Mouse (Mus musculus) midbrain, embryonic 12.5 days (tissue): Measurements from ENCODE around the gene Notch2. TPM values are rescaled to one million over a fixed set of nuclear protein-coding genes. Genes with fewer than 3 reads are reported as not detected.

Experiments
- ATAC-seq: fragments of 200-750 bp; cut with Nextera tagmentation; 2 replicates; pipeline ENCODE4 v1.8.0; 2017; ENCODE audit warnings: low read depth, moderate TSS enrichment, moderate library complexity; ENCODE audit not compliant: low FRiP score
- H3K27ac ChIP-seq: fragments of 300-500 bp; sonication (generic); replicated peaks from 2 replicates; pipeline ENCODE4 v1.5.1; 2016; ENCODE audit warnings: mild to moderate bottlenecking
- H3K27me3 ChIP-seq: fragments of 300-500 bp; sonication (generic); 2 replicates; pipeline ENCODE4 v1.6.1; 2016; ENCODE audit warnings: mild to moderate bottlenecking
- H3K36me3 ChIP-seq: fragments of 300-500 bp; sonication (generic); 2 replicates; pipeline ENCODE4 v1.6.1; 2016
- H3K4me1 ChIP-seq: fragments of 300-500 bp; sonication (generic); 2 replicates; pipeline ENCODE4 v1.6.1; 2016
- H3K4me2 ChIP-seq: fragments of 300-500 bp; sonication (generic); replicated peaks from 2 replicates; pipeline ENCODE4 v1.6.1; 2016; ENCODE audit warnings: mild to moderate bottlenecking, moderate library complexity
- H3K4me3 ChIP-seq: fragments of 300-500 bp; sonication (generic); 2 replicates; pipeline ENCODE4 v1.5.1; 2016; ENCODE audit warnings: mild to moderate bottlenecking
- H3K9ac ChIP-seq: fragments of 300-500 bp; sonication (generic); replicated peaks from 2 replicates; pipeline ENCODE4 v1.6.1; 2016; ENCODE audit warnings: mild to moderate bottlenecking, moderate library complexity
- H3K9me3 ChIP-seq: fragments of 300-500 bp; sonication (generic); 2 replicates; pipeline ENCODE4 v1.6.1; 2016; ENCODE audit warnings: mild to moderate bottlenecking
- WGBS: fragments of 180-500 bp; shearing (Covaris S2); methylation state at CpG from one replicate; pipeline ENCODE4 v1.1.7; 2016; 5-methylcytosine and 5-hydroxymethylcytosine counted together
- polyA plus RNA-seq: library from polyadenylated mRNA; unstranded; fragments of >200 nt; fragmentation: Nextera tagmentation; extraction: Ambion mirVana; gene quantifications from 2 replicates; pipeline ENCODE4 v1.2.1, GENCODE M21; 2016

Notch2 gene
- polyA plus RNA-seq, 1 experiment from 2014 or later, result 20.7 TPM

DNA sequence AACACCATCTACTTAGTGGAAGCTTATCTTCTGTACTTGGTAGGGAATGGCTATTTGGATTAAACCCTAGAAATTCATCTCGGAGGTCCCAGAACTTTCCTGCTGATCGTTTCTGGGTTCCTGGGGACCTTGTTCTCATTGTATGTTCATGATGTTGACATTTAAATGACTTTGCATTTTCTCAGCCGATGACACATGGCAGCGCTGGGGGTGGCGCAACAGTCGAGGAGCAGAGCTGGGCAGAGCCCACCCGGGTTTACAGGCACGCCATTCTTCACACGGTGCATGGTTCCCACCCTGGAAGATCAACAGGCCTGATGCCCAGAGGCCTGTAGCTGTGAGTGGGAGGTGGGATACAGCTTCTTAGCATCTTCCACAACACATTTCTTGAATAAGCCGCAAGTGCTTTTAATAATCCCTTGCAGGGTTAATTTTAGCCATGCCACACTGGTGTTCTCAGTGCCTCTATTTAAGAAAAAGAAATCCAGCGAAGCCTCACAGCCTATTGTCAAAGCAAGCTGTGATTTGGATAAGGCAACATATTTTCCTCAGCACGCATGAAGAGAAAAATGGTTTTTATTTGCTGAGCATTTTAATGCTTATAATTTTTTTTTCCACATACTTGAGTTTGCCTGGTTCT lies 54.6 kb downstream of the Notch2 start:
- Histone ChIP-seq H3K36me3 (peaks cover 19% of the 10 kb centered on the region), H3K4me3 (no peak overlapping the region), H3K4me1 (peaks cover 25% of the 10 kb centered on the region), H3K9me3 (no peaks in the 10 kb centered on the region), H3K4me2 (no peak overlapping the region), H3K27ac (no peak overlapping the region), H3K9ac (no peak overlapping the region), H3K27me3 (no peaks in the 10 kb centered on the region)
- 85% methylated on average over 12 of the region's 12 CpGs for WGBS
- no peak for ATAC-seq

DNA sequence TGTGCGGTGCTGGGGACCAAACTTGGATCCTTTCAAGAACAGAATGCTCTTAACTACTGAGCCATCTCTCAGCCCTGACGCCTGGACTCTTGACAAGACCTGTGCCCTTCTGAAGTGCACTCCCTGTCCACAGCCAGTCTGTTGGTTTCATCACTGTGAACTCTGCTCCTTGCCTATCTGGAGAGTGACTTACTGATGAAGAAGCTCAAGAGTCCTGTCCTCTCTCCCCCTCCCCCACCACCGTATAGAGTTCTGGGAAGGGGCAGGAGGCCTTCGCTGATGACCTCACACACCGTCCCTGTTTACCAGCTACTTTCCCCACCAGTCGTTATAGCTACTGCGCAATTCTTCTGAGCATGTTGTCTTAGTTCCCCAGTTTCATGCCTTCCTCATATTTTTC lies 55.8 kb downstream of the Notch2 start:
- no peak overlapping the region for H3K9ac ChIP-seq
- no peak overlapping the region for H3K27ac ChIP-seq
- H3K4me1 ChIP-seq, result peaks cover 13% of the 10 kb centered on the region; the same call in 1 of the 2 replicates
- H3K4me3 ChIP-seq, result no peak overlapping the region
- no peaks in the 10 kb centered on the region for H3K27me3 ChIP-seq
- no peaks in the 10 kb centered on the region for H3K9me3 ChIP-seq
- ATAC-seq, result no peak
- WGBS, result 93% methylated on average over 7 of the region's 7 CpGs
- H3K4me2 ChIP-seq, result no peak overlapping the region
- peaks cover 31% of the 10 kb centered on the region for H3K36me3 ChIP-seq

DNA sequence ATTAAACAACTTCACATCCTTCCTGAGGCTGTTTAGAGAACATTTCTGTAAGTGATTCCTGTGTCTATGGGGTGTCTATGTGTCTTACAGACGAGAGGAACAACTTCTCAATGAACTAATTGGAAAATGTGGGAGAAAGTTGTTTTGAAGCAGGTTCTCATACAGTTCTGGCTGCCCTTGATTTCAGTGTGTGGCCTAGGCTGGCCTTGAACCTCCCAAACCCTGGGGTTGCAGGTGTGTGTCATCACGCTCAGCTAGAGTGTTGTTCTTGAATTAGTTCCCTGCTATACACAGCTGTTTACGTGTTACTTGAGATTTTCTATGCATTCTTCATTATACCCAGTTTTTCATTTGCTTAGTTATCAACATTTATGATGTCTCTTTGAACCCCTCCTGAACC lies 56.5 kb downstream of the Notch2 start:
- WGBS, result 94% methylated on average over 3 of the region's 3 CpGs
- no peak for ATAC-seq
- H3K4me2 ChIP-seq, result no peak overlapping the region

DNA sequence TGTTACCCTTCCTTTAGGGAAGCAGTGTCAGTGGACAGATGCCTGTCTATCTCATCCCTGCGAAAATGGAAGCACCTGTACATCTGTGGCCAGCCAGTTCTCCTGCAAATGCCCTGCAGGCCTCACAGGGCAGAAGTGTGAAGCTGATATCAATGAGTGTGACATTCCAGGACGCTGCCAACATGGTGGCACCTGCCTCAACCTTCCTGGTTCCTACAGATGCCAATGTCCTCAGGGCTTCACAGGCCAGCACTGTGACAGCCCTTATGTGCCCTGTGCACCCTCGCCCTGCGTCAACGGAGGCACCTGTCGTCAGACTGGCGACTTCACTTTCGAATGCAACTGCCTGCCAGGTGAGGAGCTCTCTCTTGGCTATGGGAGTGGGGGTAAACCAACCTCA lies 59.2 kb downstream of the Notch2 start:
- ATAC-seq, result no peak
- no peak overlapping the region for H3K27ac ChIP-seq
- H3K9me3 ChIP-seq, result no peaks in the 10 kb centered on the region
- 97% methylated on average over 8 of the region's 8 CpGs for WGBS
- H3K36me3 ChIP-seq, result peaks cover 31% of the 10 kb centered on the region
- H3K4me2 ChIP-seq, result no peak overlapping the region
- H3K27me3 ChIP-seq, result no peaks in the 10 kb centered on the region
- H3K9ac ChIP-seq, result no peak overlapping the region
- H3K4me3 ChIP-seq, result no peak overlapping the region
- H3K4me1 ChIP-seq, result peaks cover 5% of the 10 kb centered on the region; the same call in 1 of the 2 replicates

More for the DNA sequence above, 56.5 kb downstream of the Notch2 start:
- Histone ChIP-seq H3K9ac (no peak overlapping the region), H3K27ac (no peak overlapping the region), H3K36me3 (peaks cover 31% of the 10 kb centered on the region), H3K4me1 (peaks cover 6% of the 10 kb centered on the region), H3K4me3 (no peak overlapping the region), H3K9me3 (no peaks in the 10 kb centered on the region), H3K27me3 (no peaks in the 10 kb centered on the region)

DNA sequence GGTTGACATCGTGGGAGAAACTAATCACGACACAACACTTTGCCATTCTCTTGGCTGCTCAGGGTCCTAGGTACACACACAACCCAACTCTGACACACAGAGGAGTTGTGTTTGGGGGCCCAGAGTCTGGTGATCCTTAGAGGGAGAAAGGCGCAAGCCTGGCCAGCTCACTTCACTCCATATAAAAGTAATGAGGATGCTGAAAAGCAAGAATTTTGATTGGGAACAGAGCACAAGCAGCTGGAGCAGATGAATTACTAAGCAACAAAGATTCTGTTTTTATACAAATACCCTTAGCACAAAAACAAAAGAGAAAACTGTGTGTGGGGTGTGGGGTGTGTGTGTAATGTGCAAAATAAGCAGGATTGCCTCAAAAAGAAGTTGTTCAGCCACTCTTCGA lies 60.2 kb downstream of the Notch2 start:
- Histone ChIP-seq H3K36me3 (peaks cover 31% of the 10 kb centered on the region), H3K9ac (no peak overlapping the region), H3K4me3 (no peak overlapping the region), H3K4me1 (no peaks in the 10 kb centered on the region; the same call in 1 of the 2 replicates), H3K4me2 (no peak overlapping the region), H3K27ac (no peak overlapping the region), H3K27me3 (no peaks in the 10 kb centered on the region), H3K9me3 (no peaks in the 10 kb centered on the region)
- no peak for ATAC-seq
- WGBS, result 94% methylated on average over 4 of the region's 4 CpGs

DNA sequence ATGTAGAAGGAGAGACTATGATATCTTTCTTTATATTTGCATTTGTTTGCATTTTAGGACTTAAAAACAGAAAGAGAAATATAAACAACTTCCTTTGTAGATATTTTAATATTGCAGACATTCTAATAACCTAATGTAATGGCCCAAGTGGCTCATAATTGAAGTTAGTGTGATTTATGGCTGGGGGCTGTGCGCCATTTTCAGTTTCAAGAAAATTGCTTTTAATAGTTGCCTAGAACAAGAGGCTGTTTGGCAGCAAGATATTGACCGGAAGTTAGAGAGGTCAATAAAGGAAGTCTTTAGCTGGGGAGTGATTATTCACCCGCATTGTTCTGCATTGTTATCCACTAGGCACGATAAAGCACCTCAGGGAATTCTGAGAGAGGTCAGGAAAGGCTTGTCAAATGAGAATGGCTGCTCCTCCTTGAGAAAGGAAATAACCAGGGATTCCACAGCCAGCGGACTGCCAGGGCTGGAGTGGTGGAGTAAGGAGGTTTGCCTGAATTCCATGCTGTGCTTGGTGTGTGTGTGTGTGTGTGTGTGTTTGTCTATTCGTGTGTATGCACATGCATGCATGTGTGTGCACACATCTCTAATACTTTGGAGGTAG lies 61.4 kb downstream of the Notch2 start:
- Histone ChIP-seq H3K4me2 (no peak overlapping the region), H3K4me1 (no peaks in the 10 kb centered on the region; the same call in 1 of the 2 replicates), H3K27ac (no peak overlapping the region; the same call in 1 of the 2 replicates), H3K27me3 (no peaks in the 10 kb centered on the region), H3K9me3 (no peaks in the 10 kb centered on the region), H3K4me3 (no peak overlapping the region), H3K9ac (no peak overlapping the region), H3K36me3 (peaks cover 31% of the 10 kb centered on the region)
- ATAC-seq, result no peak
- 61% methylated on average over 6 of the region's 6 CpGs for WGBS

DNA sequence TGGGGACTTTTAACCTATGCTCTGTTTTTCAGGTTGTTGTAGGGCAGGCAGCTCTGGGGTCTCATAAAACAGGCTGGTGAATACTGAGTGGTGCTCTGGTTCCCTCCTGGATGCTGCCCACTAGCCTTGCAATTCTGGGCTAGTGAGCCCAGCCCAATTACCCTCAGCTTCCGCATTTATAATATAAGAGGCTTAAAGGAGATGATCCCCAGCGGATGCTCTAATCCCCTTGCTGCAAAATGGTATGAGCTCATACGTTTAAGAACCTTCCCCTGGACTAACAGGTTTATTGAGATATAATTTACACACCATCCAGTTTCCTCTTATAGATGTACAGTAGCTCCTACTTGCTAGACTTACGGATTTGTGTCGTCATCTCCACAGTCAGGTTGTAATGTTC lies 64.5 kb downstream of the Notch2 start:
- peaks cover 24% of the 10 kb centered on the region for H3K36me3 ChIP-seq
- no peak overlapping the region for H3K9ac ChIP-seq
- H3K9me3 ChIP-seq, result no peaks in the 10 kb centered on the region
- H3K27ac ChIP-seq, result no peak overlapping the region
- ATAC-seq, result no peak
- no peak overlapping the region for H3K4me3 ChIP-seq
- 64% methylated on average over 5 of the region's 5 CpGs for WGBS
- no peaks in the 10 kb centered on the region for H3K27me3 ChIP-seq
- no peaks in the 10 kb centered on the region; the same call in 1 of the 2 replicates for H3K4me1 ChIP-seq
- H3K4me2 ChIP-seq, result no peak overlapping the region

DNA sequence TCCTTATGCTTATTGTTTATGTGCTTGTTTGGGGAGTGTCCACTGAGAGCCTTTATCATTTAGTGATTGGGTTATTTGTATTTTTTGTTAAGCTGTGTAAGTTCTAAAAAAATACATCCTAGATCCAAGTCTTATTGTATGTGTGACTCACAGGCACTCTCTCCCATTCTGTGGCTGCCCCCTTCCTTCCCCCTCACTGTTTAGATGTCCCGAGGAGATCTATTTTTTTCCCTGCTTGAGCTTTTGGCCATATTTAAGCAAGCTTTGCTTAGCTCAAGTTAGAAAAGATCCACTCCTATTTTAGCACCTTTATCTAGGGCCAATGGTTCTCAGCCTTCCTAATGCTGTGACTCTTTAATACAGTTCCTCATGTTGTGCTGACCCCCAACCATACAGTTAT lies 65.5 kb downstream of the Notch2 start:
- no peak overlapping the region for H3K9ac ChIP-seq
- H3K27me3 ChIP-seq, result no peaks in the 10 kb centered on the region
- no peak overlapping the region for H3K27ac ChIP-seq
- H3K36me3 ChIP-seq, result peaks cover 17% of the 10 kb centered on the region; the same call in 1 of the 2 replicates
- H3K9me3 ChIP-seq, result no peaks in the 10 kb centered on the region
- WGBS, result 70% methylated on average over 1 of the region's 1 CpGs
- H3K4me3 ChIP-seq, result no peak overlapping the region
- ATAC-seq, result no peak
- H3K4me1 ChIP-seq, result no peaks in the 10 kb centered on the region; the same call in 1 of the 2 replicates
- H3K4me2 ChIP-seq, result no peak overlapping the region

DNA sequence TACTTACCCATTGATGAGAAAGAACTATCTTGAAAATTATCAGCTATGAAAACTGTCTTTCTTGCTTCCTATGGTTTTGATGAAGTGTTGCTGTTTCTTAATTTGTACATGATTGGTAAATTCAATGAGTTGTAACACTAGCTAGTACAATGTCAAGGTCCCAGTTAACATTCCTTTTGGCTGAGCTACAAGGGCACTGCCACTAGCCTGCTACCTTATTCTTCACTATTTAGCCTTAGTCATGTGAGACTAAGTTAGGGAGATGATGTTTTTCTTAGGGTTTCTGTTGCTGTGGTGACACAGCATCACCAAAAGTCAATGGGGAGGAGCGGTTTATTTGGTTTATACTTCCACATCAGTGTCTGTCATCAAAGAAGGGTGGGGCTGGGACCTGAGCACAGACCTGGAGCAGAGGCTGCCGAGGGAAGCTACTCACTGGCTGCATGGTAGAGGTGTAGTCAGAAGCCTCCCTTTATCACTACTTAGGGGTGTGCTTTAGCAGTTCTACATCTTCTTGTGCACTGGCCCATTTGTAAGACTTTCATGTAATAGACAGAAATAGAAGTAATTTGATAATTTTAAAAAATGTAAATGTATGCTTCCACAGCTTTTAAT lies 66.4 kb downstream of the Notch2 start:
- H3K4me1 ChIP-seq, result peaks cover 5% of the 10 kb centered on the region
- H3K36me3 ChIP-seq, result peaks cover 13% of the 10 kb centered on the region; the same call in 1 of the 2 replicates
- no peak overlapping the region for H3K9ac ChIP-seq
- no peak overlapping the region for H3K4me3 ChIP-seq
- no peak overlapping the region for H3K27ac ChIP-seq
- H3K9me3 ChIP-seq, result no peaks in the 10 kb centered on the region
- H3K27me3 ChIP-seq, result no peaks in the 10 kb centered on the region
- no peak overlapping the region for H3K4me2 ChIP-seq
- WGBS, result 94% methylated on average over 2 of the region's 2 CpGs
- no peak for ATAC-seq

DNA sequence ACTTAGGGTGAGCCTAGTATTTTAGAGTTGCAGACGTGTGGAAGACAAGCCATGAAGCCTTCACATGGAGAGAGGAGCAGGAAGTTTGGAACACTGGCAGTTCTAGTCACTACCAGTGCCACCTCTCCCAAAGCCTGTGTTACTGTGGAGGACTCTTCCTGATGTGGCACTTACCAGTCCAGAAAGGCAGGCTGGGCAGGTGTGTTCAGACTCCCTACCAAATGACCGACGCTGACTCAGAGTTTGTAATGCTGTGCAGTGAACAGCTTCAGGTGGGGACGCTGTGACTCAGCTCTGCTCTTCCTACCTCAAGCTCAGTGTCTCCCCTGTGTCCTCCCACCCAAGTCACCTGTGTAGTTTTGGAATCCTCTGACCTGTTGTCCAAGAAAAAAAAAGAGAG lies 67.3 kb downstream of the Notch2 start:
- WGBS, result 97% methylated on average over 4 of the region's 4 CpGs
- no peak for ATAC-seq
- Histone ChIP-seq H3K36me3 (peaks cover 13% of the 10 kb centered on the region; the same call in 1 of the 2 replicates), H3K9ac (no peak overlapping the region), H3K27me3 (no peaks in the 10 kb centered on the region), H3K9me3 (no peaks in the 10 kb centered on the region), H3K4me3 (no peak overlapping the region), H3K4me1 (peaks cover 5% of the 10 kb centered on the region; the same call in 1 of the 2 replicates), H3K27ac (no peak overlapping the region), H3K4me2 (no peak overlapping the region)

DNA sequence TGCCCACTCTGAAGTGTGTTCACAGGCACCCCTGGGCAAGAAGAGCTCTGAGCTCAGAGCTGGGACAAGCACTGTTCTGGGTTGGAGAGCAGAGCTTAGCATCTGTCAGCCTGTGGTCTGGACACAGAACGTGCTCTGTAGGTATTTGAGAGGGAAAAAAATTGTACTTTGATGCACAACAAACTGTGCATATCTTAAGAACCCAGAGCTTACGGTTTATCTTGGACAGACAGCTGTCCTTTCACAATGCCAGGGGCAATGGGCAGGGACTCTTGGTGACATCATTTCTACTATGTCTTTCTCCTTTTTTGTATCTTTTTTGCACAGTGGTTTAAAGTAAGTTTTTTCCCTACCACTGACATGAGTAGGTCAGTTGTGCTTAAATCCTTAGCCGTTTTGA lies 68.9 kb downstream of the Notch2 start:
- H3K4me1 ChIP-seq, result peaks cover 5% of the 10 kb centered on the region; the same call in 1 of the 2 replicates
- H3K4me3 ChIP-seq, result no peak overlapping the region
- ATAC-seq, result no peak
- no peaks in the 10 kb centered on the region for H3K9me3 ChIP-seq
- H3K4me2 ChIP-seq, result no peak overlapping the region
- H3K36me3 ChIP-seq, result peaks cover 13% of the 10 kb centered on the region; the same call in 1 of the 2 replicates
- WGBS, result 91% methylated on average over 3 of the region's 3 CpGs
- no peak overlapping the region for H3K9ac ChIP-seq
- H3K27me3 ChIP-seq, result no peaks in the 10 kb centered on the region
- no peak overlapping the region for H3K27ac ChIP-seq

DNA sequence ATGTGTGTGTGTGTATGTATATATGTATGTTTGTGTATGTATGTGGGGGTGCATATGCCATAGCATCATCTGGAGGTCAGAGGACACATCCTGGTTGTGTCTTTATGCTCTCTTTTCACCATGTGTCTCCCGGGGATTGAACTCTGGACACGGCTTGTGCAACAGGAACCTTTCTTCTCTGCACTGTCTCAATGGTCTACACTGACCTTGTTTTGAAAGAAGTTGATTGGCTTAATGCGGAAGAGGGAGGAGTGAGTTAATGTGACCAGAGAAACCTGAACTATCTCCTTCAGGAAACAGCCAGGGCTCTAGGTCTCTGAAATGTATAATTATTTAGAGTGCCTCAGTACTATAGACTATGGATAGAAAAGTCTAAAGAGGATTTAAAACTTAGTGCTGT lies 69.6 kb downstream of the Notch2 start:
- Histone ChIP-seq H3K9me3 (no peaks in the 10 kb centered on the region), H3K4me1 (peaks cover 5% of the 10 kb centered on the region; the same call in 1 of the 2 replicates), H3K27ac (no peak overlapping the region), H3K9ac (no peak overlapping the region), H3K4me2 (no peak overlapping the region), H3K4me3 (no peak overlapping the region), H3K36me3 (peaks cover 13% of the 10 kb centered on the region; the same call in 1 of the 2 replicates), H3K27me3 (no peaks in the 10 kb centered on the region)
- WGBS, result 73% methylated on average over 3 of the region's 3 CpGs
- ATAC-seq, result no peak
